Mouse (Mus musculus): ENCODE data around the gene 4930432M17Rik. TPM values are rescaled to one million over a fixed set of nuclear protein-coding genes. Genes with fewer than 3 reads are reported as not detected.

Gene 4930432M17Rik
- polyA plus RNA-seq, 1 experiment: not detected

DNA sequence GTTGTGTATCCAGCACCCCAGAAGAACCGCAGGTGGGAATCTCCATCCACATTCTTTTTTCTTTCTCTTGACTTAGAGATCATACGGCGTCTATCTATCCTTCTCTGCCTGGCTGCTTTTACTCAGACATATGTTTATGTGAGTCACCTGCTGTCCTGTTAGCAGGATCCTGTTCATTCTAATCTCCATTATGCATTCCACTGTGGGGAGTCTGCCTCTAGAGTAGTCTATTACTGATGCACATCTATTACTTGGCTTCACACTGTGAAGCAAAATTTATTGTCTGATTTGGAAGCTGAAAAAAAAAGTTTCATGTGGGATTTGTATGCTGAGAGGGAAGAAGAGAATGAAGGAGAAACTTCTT is 33.3 kb downstream of the 4930432M17Rik start:
- no peak overlapping the region for H3K4me3 ChIP-seq (replicated peaks; ENCODE audit: control insufficient read depth, low read depth, low read length)
- WGBS: 86% methylated on average over 3 of the region's 3 CpGs
- no peaks in the 10 kb centered on the region; the same call in none of the 2 replicates for H3K4me1 ChIP-seq (ENCODE audit: control insufficient read depth, insufficient read depth, low read length)
- no peak overlapping the region for H3K27ac ChIP-seq (ENCODE audit: control insufficient read depth, insufficient read depth, low read depth, low read length, poor library complexity)
- TF ChIP-seq CTCF (IDR thresholded peaks at IDR 0.05; ENCODE audit: control insufficient read depth, insufficient read depth, low read length) (no peak), POLR2A (IDR thresholded peaks at IDR 0.05; ENCODE audit: borderline replicate concordance, control insufficient read depth, low read depth, low read length) (no peak)

- Histone ChIP-seq H3K27ac (ENCODE audit: control insufficient read depth, insufficient read depth, low read depth, low read length, poor library complexity) (no peak overlapping the region), H3K4me3 (replicated peaks; ENCODE audit: control insufficient read depth, low read depth, low read length) (no peak overlapping the region), H3K4me1 (ENCODE audit: control insufficient read depth, insufficient read depth, low read length) (no peaks in the 10 kb centered on the region; the same call in none of the 2 replicates)
- WGBS: 74% methylated on average over 5 of the region's 5 CpGs
- TF ChIP-seq POLR2A (IDR thresholded peaks at IDR 0.05; ENCODE audit: borderline replicate concordance, control insufficient read depth, low read depth, low read length): no peak
- TF ChIP-seq CTCF (IDR thresholded peaks at IDR 0.05; ENCODE audit: control insufficient read depth, insufficient read depth, low read length): no peak
Observed at GRCm38 (mm10) chr3:121706087-121706486, 35.5 kb downstream of the 4930432M17Rik start.

DNA sequence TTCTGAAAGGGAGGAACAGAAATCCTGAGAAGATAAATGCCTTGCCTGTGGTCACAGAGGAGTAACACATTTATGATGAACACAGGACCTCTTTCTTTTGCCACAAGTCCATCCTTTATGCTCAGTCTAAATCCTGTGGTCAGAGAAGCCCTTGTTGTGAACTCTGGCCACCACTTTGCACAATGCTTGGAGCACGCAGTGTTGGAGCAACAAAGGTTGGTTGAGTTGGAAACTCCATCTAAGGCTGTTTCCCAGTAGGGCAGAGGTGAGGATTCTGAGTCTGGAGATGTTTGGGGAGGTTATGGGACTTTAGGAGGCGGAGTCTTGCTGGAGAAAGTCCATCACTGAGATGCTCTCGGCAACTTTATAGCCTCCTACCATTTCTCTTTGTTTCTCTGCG is 36.5 kb downstream of the 4930432M17Rik start:
- no peak overlapping the region for H3K27ac ChIP-seq (ENCODE audit: control insufficient read depth, insufficient read depth, low read depth, low read length, poor library complexity)
- TF ChIP-seq CTCF (IDR thresholded peaks at IDR 0.05; ENCODE audit: control insufficient read depth, insufficient read depth, low read length) (no peak), POLR2A (IDR thresholded peaks at IDR 0.05; ENCODE audit: borderline replicate concordance, control insufficient read depth, low read depth, low read length) (no peak)
- WGBS: 82% methylated on average over 4 of the region's 4 CpGs
- no peaks in the 10 kb centered on the region; the same call in none of the 2 replicates for H3K4me1 ChIP-seq (ENCODE audit: control insufficient read depth, insufficient read depth, low read length)
- no peak overlapping the region for H3K4me3 ChIP-seq (replicated peaks; ENCODE audit: control insufficient read depth, low read depth, low read length)

GRCm38 (mm10) chr3:121710894-121711531 is 40.5 kb downstream of the 4930432M17Rik start:
- 78% methylated on average over 7 of the region's 7 CpGs for WGBS
- Histone ChIP-seq H3K4me3 (replicated peaks; ENCODE audit: control insufficient read depth, low read depth, low read length) (no peak overlapping the region), H3K4me1 (ENCODE audit: control insufficient read depth, insufficient read depth, low read length) (peaks cover 1% of the 10 kb centered on the region), H3K27ac (ENCODE audit: control insufficient read depth, insufficient read depth, low read depth, low read length, poor library complexity) (no peak overlapping the region)
- TF ChIP-seq POLR2A (IDR thresholded peaks at IDR 0.05; ENCODE audit: borderline replicate concordance, control insufficient read depth, low read depth, low read length) (no peak), CTCF (IDR thresholded peaks at IDR 0.05; ENCODE audit: control insufficient read depth, insufficient read depth, low read length) (no peak)

DNA sequence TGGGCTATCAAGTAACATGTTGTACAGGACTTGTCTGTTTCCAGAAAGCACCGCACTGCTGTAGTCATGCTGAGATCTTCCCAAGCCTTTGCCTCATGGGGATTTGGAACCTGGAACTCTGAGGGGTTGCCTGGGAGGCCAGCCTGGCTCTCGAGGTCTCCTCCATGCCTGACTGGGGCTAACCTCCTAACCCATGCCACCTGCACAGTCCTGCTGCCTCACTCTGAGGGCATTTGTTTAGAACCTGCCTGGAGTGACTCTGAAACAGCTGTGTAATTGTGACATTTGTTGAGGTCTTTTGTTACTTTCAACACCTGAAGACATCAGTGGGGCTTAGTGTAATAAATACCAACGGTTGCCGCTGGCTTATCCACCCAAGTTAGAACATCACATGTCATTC is 41.7 kb downstream of the 4930432M17Rik start:
- 80% methylated on average over 4 of the region's 4 CpGs for WGBS
- no peak overlapping the region for H3K27ac ChIP-seq (ENCODE audit: control insufficient read depth, insufficient read depth, low read depth, low read length, poor library complexity)
- TF ChIP-seq POLR2A (IDR thresholded peaks at IDR 0.05; ENCODE audit: borderline replicate concordance, control insufficient read depth, low read depth, low read length) (no peak), CTCF (IDR thresholded peaks at IDR 0.05; ENCODE audit: control insufficient read depth, insufficient read depth, low read length) (no peak)
- no peak overlapping the region for H3K4me3 ChIP-seq (replicated peaks; ENCODE audit: control insufficient read depth, low read depth, low read length)
- peaks cover 1% of the 10 kb centered on the region for H3K4me1 ChIP-seq (ENCODE audit: control insufficient read depth, insufficient read depth, low read length)

DNA sequence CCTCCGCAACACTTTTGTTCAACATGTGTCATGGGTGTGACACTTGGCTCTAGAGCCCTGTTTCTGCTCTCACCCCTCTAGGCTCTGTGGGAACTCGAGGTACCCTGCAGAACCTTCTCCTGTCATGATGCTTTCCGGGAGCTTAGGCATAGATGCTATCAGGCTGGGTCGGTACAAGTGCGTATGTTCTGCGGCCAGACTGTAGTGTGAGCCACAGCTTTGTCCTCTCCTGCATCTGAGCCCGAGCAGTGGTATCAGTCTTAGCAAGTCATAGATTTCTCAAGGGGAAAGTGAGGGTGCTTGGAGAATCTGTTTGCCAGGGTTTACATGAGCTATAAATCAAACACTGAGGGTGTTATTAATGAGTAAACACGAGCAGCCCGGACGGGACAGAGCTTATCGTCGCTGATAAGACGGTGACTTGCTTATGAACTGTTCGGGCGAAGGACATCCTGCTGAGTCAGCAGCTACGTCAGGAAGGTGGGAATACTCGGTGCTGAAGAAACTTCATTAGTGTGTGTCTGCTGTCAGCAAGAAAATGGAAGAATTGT is 42.7 kb downstream of the 4930432M17Rik start:
- Histone ChIP-seq H3K4me3 (replicated peaks; ENCODE audit: control insufficient read depth, low read depth, low read length) (no peak overlapping the region), H3K27ac (ENCODE audit: control insufficient read depth, insufficient read depth, low read depth, low read length, poor library complexity) (no peak overlapping the region), H3K4me1 (ENCODE audit: control insufficient read depth, insufficient read depth, low read length) (peaks cover 1% of the 10 kb centered on the region)
- 35% methylated on average over 17 of the region's 17 CpGs for WGBS
- no peak for TF ChIP-seq CTCF (IDR thresholded peaks at IDR 0.05; ENCODE audit: control insufficient read depth, insufficient read depth, low read length)
- no peak for TF ChIP-seq POLR2A (IDR thresholded peaks at IDR 0.05; ENCODE audit: borderline replicate concordance, control insufficient read depth, low read depth, low read length)

DNA sequence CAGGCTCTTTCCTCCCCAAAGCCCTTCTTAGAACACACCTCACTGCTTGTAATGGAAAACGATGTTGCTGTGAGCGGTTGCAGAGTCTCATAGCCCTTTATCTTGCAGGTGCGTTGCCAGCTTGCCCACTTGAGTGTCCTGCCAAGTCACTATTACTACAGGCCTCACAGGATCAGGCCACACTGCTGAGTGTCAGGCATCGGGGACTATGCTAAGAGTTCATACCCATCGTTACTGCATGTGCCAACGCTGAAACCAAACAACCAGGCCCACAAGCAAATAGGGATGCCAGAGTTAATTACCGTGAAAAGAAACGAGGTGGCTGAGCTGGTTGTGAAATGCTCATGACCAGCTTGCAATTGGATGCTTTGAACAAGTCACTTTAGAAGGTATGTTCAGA is 43.3 kb downstream of the 4930432M17Rik start:
- WGBS: 64% methylated on average over 8 of the region's 8 CpGs
- no peak for TF ChIP-seq CTCF (IDR thresholded peaks at IDR 0.05; ENCODE audit: control insufficient read depth, insufficient read depth, low read length)
- TF ChIP-seq POLR2A (IDR thresholded peaks at IDR 0.05; ENCODE audit: borderline replicate concordance, control insufficient read depth, low read depth, low read length): no peak

DNA sequence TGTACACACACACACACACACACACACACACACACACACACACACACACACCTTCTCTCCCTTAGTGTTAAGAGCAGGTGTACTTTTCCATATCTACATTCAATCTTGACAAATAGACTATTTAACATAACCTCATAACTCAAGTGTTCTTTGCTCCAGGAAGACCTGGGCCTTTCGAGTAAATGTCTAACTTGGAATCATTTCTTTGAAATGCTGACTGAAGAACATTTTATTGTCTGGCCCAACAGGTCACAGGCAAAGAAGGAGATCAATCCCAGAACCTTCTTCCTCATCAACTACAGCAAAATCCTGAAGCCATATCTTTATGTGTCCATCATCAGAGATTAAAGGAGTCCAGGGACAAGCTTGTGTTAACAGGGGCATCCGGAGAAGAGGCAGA is 43.9 kb downstream of the 4930432M17Rik start:
- Histone ChIP-seq H3K4me1 (ENCODE audit: control insufficient read depth, insufficient read depth, low read length) (peaks cover 1% of the 10 kb centered on the region), H3K4me3 (replicated peaks; ENCODE audit: control insufficient read depth, low read depth, low read length) (no peak overlapping the region), H3K27ac (ENCODE audit: control insufficient read depth, insufficient read depth, low read depth, low read length, poor library complexity) (no peak overlapping the region)
- 82% methylated on average over 2 of the region's 2 CpGs for WGBS
- TF ChIP-seq POLR2A (IDR thresholded peaks at IDR 0.05; ENCODE audit: borderline replicate concordance, control insufficient read depth, low read depth, low read length): no peak
- no peak for TF ChIP-seq CTCF (IDR thresholded peaks at IDR 0.05; ENCODE audit: control insufficient read depth, insufficient read depth, low read length)

More for the DNA sequence above, 43.3 kb downstream of the 4930432M17Rik start:
- Histone ChIP-seq H3K27ac (ENCODE audit: control insufficient read depth, insufficient read depth, low read depth, low read length, poor library complexity) (no peak overlapping the region), H3K4me1 (ENCODE audit: control insufficient read depth, insufficient read depth, low read length) (peaks cover 1% of the 10 kb centered on the region), H3K4me3 (replicated peaks; ENCODE audit: control insufficient read depth, low read depth, low read length) (no peak overlapping the region)
